Mouse (Mus musculus): ENCODE measurements around the gene Zfp629. TPM values are rescaled to one million over a fixed set of nuclear protein-coding genes. Genes with fewer than 3 reads are reported as not detected.

Gene Zfp629
- total RNA-seq, 1 experiment from 2014 or later: 2.3 TPM

GRCm38 (mm10) chr7:127585031-127585430 lies 30.6 kb downstream of the Zfp629 start:
- ATAC-seq (replicated peaks; ENCODE audit: insufficient number of reproducible peaks, low FRiP score, low TSS enrichment, poor library complexity, severe bottlenecking): 0 out of 2 replicates have a peak, but pooled peaks have one; percentile 2

DNA sequence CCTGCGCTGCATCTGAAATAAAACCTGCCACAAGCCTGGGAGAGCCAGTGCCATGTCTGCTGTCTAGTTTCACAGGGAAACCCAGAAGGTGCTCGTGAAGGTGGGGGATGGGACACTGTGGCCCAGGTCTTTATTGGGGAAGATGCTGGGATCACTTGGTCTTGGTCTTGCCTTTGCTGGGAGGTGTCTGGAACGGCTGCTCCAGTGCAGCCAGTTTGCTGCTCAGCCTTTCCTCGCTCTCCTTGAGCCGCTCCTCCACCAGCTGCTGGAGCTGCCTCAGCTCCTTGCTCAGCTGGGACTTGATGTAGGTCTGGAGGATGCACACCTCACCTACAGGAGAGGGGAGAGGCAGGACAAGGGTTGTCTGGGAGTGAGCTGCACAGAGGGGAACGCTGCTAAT lies 32.3 kb downstream of the Zfp629 start:
- no peak for ATAC-seq (replicated peaks; ENCODE audit: insufficient number of reproducible peaks, low FRiP score, low TSS enrichment, poor library complexity, severe bottlenecking)

DNA sequence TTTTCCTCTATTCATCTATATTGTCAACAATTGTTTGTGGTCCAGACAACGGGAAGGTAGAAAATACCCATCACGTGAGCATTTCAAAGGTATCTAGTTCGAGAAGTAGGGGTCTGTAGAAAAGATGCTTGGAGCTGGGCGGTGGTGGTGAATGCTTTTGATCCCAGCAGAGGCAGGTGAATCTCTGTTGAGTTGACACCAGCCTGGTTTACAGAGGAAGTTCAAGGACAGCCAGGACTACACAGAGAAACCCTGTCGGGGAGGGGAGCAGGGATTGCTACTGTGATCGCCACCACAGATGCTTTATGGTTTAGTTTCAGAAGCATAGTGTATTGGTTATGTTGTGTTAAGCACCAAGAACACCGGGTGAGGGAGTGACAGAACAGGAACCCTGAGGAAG lies 41.5 kb downstream of the Zfp629 start:
- no peak for ATAC-seq (replicated peaks; ENCODE audit: insufficient number of reproducible peaks, low FRiP score, low TSS enrichment, poor library complexity, severe bottlenecking)

DNA sequence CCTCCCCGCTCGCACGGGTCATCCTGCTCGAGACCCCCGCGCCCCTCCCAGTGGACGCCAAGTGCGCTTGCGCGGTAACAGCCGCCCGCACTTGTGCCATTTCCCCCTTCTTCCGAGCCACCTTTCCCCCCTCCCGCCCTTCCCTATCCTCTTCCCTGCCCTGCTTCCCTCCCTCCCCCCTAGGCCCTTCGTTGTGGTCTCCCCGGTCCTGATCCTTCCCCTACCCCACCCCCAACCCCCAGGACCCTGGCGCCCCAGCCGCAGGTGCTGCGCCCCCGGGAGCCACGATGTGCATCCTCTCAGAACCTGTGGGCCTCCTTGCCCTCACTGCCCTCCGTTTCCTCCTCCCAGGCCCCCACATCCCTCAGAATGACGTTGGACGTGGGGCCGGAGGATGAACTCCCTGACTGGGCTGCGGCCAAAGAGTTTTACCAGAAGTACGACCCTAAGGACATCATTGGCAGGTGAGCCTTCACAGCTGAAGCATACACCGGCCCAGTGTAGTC lies 42.0 kb downstream of the Zfp629 start:
- no peak for ATAC-seq (replicated peaks; ENCODE audit: insufficient number of reproducible peaks, low FRiP score, low TSS enrichment, poor library complexity, severe bottlenecking)

- peak; percentile 97 for ATAC-seq (replicated peaks; ENCODE audit: insufficient number of reproducible peaks, low FRiP score, low TSS enrichment, poor library complexity, severe bottlenecking)
These were observed 42.6 kb downstream of the Zfp629 start, which contains the start of gene Phkg2 for GRCm38 (mm10) chr7:127572895-127573471. Phkg2 (plus strand) TSS chr7:127573340.

- ATAC-seq (replicated peaks; ENCODE audit: insufficient number of reproducible peaks, low FRiP score, low TSS enrichment, poor library complexity, severe bottlenecking): no peak
These were observed 51.0 kb downstream of the Zfp629 start for GRCm38 (mm10) chr7:127564381-127565150.

- no peak for ATAC-seq (replicated peaks; ENCODE audit: insufficient number of reproducible peaks, low FRiP score, low TSS enrichment, poor library complexity, severe bottlenecking)
These were observed 54.2 kb downstream of the Zfp629 start, which contains the start of gene Tmem265 for GRCm38 (mm10) chr7:127561340-127561858. Tmem265 (plus strand) TSS chr7:127561390.

DNA sequence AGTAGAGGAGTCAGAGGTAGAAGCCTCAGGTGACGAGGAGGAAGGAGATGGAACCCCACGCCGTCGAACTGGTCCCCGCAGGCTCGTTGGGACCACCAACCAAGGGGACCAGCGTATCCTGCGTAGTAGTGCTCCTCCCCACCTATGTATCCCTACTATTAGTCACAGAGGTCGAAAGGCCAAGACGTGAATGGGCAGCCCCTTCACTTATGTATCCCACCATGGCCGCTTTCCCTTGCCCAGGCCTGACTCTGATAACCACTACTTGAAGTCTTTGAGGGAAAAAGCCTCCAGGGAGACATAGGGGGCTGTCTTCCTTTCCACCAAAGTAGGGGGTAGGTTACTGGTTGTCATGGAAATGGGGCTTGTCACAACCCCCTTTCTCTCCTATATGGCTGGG lies 55.0 kb downstream of the Zfp629 start:
- no peak for ATAC-seq (replicated peaks; ENCODE audit: insufficient number of reproducible peaks, low FRiP score, low TSS enrichment, poor library complexity, severe bottlenecking)

Other genes starting within 250 kb of the Zfp629 start
- 5.8 to 16.3 TPM (median 10.1 TPM) in 3 replicates for gene Zfp747, start 239.7 kb downstream of the Zfp629 start, total RNA-seq (2017)
- gene 9130019O22Rik, start 228.6 kb downstream of the Zfp629 start, total RNA-seq (2017): 0.95 to 4.5 TPM (median 2.6 TPM) in 3 replicates
- gene E430018J23Rik, start 222.2 kb downstream of the Zfp629 start, total RNA-seq (2017): 2.1 to 2.3 TPM (median 2.2 TPM) in 3 replicates
- 7.7 to 12.5 TPM (median 10.0 TPM) in 3 replicates for gene Zfp764, start 209.0 kb downstream of the Zfp629 start, total RNA-seq (2017)
- 12.4 to 15.5 TPM (median 13.3 TPM) in 3 replicates for gene Zfp688, start 193.7 kb downstream of the Zfp629 start, total RNA-seq (2017)
- 1.4 to 2.8 TPM (median 1.9 TPM) in 3 replicates for gene Zfp689, start 166.6 kb downstream of the Zfp629 start, total RNA-seq (2017)
- 63.5 to 76.8 TPM (median 69.4 TPM) in 3 replicates for gene Prr14, start 156.2 kb downstream of the Zfp629 start, total RNA-seq (2017)
- gene Fbrs, start 136.6 kb downstream of the Zfp629 start, total RNA-seq (2017): 27.9 to 55.8 TPM (median 33.5 TPM) in 3 replicates
- gene Srcap, start 103.8 kb downstream of the Zfp629 start, total RNA-seq (2017): 12.3 to 47.6 TPM (median 26.1 TPM) in 3 replicates
- gene Gm42715, start 96.2 kb downstream of the Zfp629 start, total RNA-seq (2017): 2.3 to 18.1 TPM (median 5.0 TPM) in 3 replicates
- 4.3 to 14.7 TPM (median 5.7 TPM) in 3 replicates for gene Tmem265, start 54.4 kb downstream of the Zfp629 start, total RNA-seq (2017)
- 58.5 to 75.1 TPM (median 73.4 TPM) in 3 replicates for gene Phkg2, start 42.5 kb downstream of the Zfp629 start, total RNA-seq (2017)
- 1.1 to 2.8 TPM (median 2.6 TPM) in 3 replicates for gene Ccdc189, start 27.2 kb downstream of the Zfp629 start, total RNA-seq (2017)
- gene Rnf40, start 27.0 kb downstream of the Zfp629 start, total RNA-seq (2017): 67.4 to 77.5 TPM (median 69.4 TPM) in 3 replicates
- gene Bcl7c, start 93.1 kb upstream of the Zfp629 start, total RNA-seq (2017): 22.5 to 27.9 TPM (median 23.5 TPM) in 3 replicates
- gene Ctf1, start 96.9 kb upstream of the Zfp629 start, total RNA-seq (2017): not detected in 3 replicates
- gene Ctf2, start 116.4 kb upstream of the Zfp629 start, total RNA-seq (2017): 0.64 to 0.76 TPM in 2 of 3 replicates, not detected in the other
- gene Fbxl19, start 128.7 kb upstream of the Zfp629 start, total RNA-seq (2017): 2.1 to 8.5 TPM (median 3.1 TPM) in 3 replicates
- gene Orai3, start 154.0 kb upstream of the Zfp629 start, total RNA-seq (2017): 31.9 to 44.5 TPM (median 35.2 TPM) in 3 replicates
- 5.2 to 14.9 TPM (median 7.7 TPM) in 3 replicates for gene Setd1a, start 160.9 kb upstream of the Zfp629 start, total RNA-seq (2017)
- 0.87 to 3.2 TPM (median 2.2 TPM) in 3 replicates for gene Gm49388, start 169.8 kb upstream of the Zfp629 start, total RNA-seq (2017)
- 8.6 to 11.1 TPM (median 9.4 TPM) in 3 replicates for gene Hsd3b7, start 184.8 kb upstream of the Zfp629 start, total RNA-seq (2017)
- gene Stx4a, start 208.5 kb upstream of the Zfp629 start, total RNA-seq (2017): 98.1 to 120 TPM (median 102 TPM) in 3 replicates
- gene Stx1b, start 208.8 kb upstream of the Zfp629 start, total RNA-seq (2017): 0.11 TPM in 1 of 3 replicates, not detected in the others

All from monocyte, adult 5-6 weeks (primary cell).